Mouse (Mus musculus): Measurements from ENCODE around the gene 4930544D05Rik.

4930544D05Rik gene

GRCm38 (mm10) chr11:70644564-70645103 is 29.0 kb downstream of the 4930544D05Rik start:
- no peak for DNase-seq

GRCm38 (mm10) chr11:70645461-70646258 is 30.0 kb downstream of the 4930544D05Rik start:
- no peak for DNase-seq

GRCm38 (mm10) chr11:70646259-70646555 is 30.6 kb downstream of the 4930544D05Rik start:
- DNase-seq: peak; percentile 71

GRCm38 (mm10) chr11:70646691-70647650 is 31.3 kb downstream of the 4930544D05Rik start, which contains the start of the genes Rnf167 and Slc25a11:
TSS of gene Rnf167 (plus strand) at chr11:70647235.
TSS of gene Slc25a11 (minus strand) at chr11:70647479.
- peak; percentile 97 for DNase-seq

- DNase-seq: peak; percentile 48
Observed at GRCm38 (mm10) chr11:70647716-70648420, 32.2 kb downstream of the 4930544D05Rik start.

- DNase-seq: no peak
Observed at GRCm38 (mm10) chr11:70648512-70648911, 32.9 kb downstream of the 4930544D05Rik start.

GRCm38 (mm10) chr11:70649185-70649734 is 33.6 kb downstream of the 4930544D05Rik start:
- DNase-seq: no peak

GRCm38 (mm10) chr11:70650322-70651175 is 34.9 kb downstream of the 4930544D05Rik start:
- DNase-seq: no peak

- DNase-seq: no peak
Observed at GRCm38 (mm10) chr11:70651391-70651790, 35.7 kb downstream of the 4930544D05Rik start.

- DNase-seq: no peak
Observed at GRCm38 (mm10) chr11:70652029-70652883, 36.6 kb downstream of the 4930544D05Rik start.

- DNase-seq: no peak
Observed at GRCm38 (mm10) chr11:70652884-70653344, 37.3 kb downstream of the 4930544D05Rik start.

GRCm38 (mm10) chr11:70653345-70654197 is 37.9 kb downstream of the 4930544D05Rik start:
- peak; percentile 59 for DNase-seq

- DNase-seq: peak; percentile 64
Observed at GRCm38 (mm10) chr11:70654198-70654922, 38.7 kb downstream of the 4930544D05Rik start, which contains the start of gene Pfn1. TSS of gene Pfn1 (minus strand) at chr11:70654644.

- peak; percentile 73 for DNase-seq
Observed at GRCm38 (mm10) chr11:70654923-70655570, 39.4 kb downstream of the 4930544D05Rik start.

GRCm38 (mm10) chr11:70655571-70656455 is 40.2 kb downstream of the 4930544D05Rik start:
- DNase-seq: peak; percentile 61

GRCm38 (mm10) chr11:70656456-70656927 is 40.8 kb downstream of the 4930544D05Rik start:
- DNase-seq: no peak

GRCm38 (mm10) chr11:70656964-70657363 is 41.3 kb downstream of the 4930544D05Rik start, which contains the start of gene Eno3:
TSS of gene Eno3 (plus strand) at chr11:70657202.
- no peak for DNase-seq
